Mouse (Mus musculus) hindbrain, embryonic 12.5 days (tissue): ENCODE results near the gene Mrpl55. TPM values are rescaled to one million over a fixed set of nuclear protein-coding genes. Genes with fewer than 3 reads are reported as not detected.

Experiments used
- ATAC-seq: fragments of 200-750 bp; cut with Nextera tagmentation; 2 replicates; pipeline ENCODE4 v1.8.0; 2017; ENCODE audit warnings: moderate TSS enrichment; ENCODE audit not compliant: low FRiP score
- H3K27ac ChIP-seq: fragments of 300-500 bp; sonication (generic); 2 replicates; pipeline ENCODE4 v1.5.1; 2016; ENCODE audit warnings: mild to moderate bottlenecking
- H3K27me3 ChIP-seq: fragments of 300-500 bp; sonication (generic); 2 replicates; pipeline ENCODE4 v1.6.1; 2016; ENCODE audit warnings: mild to moderate bottlenecking
- H3K36me3 ChIP-seq: fragments of 300-500 bp; sonication (generic); 2 replicates; pipeline ENCODE4 v1.6.1; 2016; ENCODE audit warnings: mild to moderate bottlenecking
- H3K4me1 ChIP-seq: fragments of 300-500 bp; sonication (generic); 2 replicates; pipeline ENCODE4 v1.6.1; 2016
- H3K4me2 ChIP-seq: fragments of 300-500 bp; sonication (generic); replicated peaks from 2 replicates; pipeline ENCODE4 v1.6.1; 2016; ENCODE audit warnings: mild to moderate bottlenecking
- H3K4me3 ChIP-seq: fragments of 300-500 bp; sonication (generic); 2 replicates; pipeline ENCODE4 v1.5.1; 2016; ENCODE audit warnings: mild to moderate bottlenecking
- H3K9ac ChIP-seq: fragments of 300-500 bp; sonication (generic); 2 replicates; pipeline ENCODE4 v1.6.1; 2016; ENCODE audit warnings: mild to moderate bottlenecking, moderate library complexity
- H3K9me3 ChIP-seq: fragments of 300-500 bp; sonication (generic); replicated peaks from 2 replicates; pipeline ENCODE4 v1.6.1; 2016; ENCODE audit warnings: mild to moderate bottlenecking
- WGBS: fragments of 180-500 bp; shearing (Covaris S2); methylation state at CpG from one replicate; pipeline ENCODE4 v1.1.7; 2016; 5-methylcytosine and 5-hydroxymethylcytosine counted together
- polyA plus RNA-seq: library from polyadenylated mRNA; unstranded; fragments of >200 nt; fragmentation: Nextera tagmentation; extraction: Ambion mirVana; gene quantifications from 2 replicates; pipeline ENCODE4 v1.2.1, GENCODE M21; 2016

The Mrpl55 gene
- polyA plus RNA-seq, 1 experiment from 2014 or later = 84.6 TPM

DNA sequence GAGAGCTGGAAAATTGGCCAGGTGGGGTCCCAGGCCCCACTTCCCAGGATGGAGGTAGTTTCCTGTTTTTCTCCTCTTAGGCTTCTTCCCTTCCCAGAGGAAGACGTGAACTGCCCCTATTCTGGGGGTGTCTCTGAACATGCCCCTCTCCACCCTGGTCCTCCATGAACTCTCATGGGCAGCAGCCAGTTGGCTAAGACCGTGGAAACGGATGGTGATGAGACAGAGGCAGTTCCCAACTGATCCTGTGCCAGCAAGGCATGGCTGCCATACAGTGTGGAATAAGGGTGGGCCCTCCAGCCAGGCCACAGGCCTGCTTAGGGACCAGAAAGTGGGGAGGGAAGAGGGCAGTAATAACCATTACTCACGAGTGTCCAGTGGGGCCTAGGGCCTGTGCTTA is 31.7 kb upstream of the Mrpl55 start:
- Histone ChIP-seq H3K27me3 (peaks cover 30% of the 10 kb centered on the region), H3K9ac (no peak overlapping the region), H3K36me3 (no peaks in the 10 kb centered on the region), H3K4me2 (no peak overlapping the region), H3K4me3 (no peak overlapping the region), H3K27ac (no peak overlapping the region), H3K9me3 (no peaks in the 10 kb centered on the region), H3K4me1 (no peaks in the 10 kb centered on the region)
- ATAC-seq = no peak
- 64% methylated on average over 4 of the region's 4 CpGs for WGBS

DNA sequence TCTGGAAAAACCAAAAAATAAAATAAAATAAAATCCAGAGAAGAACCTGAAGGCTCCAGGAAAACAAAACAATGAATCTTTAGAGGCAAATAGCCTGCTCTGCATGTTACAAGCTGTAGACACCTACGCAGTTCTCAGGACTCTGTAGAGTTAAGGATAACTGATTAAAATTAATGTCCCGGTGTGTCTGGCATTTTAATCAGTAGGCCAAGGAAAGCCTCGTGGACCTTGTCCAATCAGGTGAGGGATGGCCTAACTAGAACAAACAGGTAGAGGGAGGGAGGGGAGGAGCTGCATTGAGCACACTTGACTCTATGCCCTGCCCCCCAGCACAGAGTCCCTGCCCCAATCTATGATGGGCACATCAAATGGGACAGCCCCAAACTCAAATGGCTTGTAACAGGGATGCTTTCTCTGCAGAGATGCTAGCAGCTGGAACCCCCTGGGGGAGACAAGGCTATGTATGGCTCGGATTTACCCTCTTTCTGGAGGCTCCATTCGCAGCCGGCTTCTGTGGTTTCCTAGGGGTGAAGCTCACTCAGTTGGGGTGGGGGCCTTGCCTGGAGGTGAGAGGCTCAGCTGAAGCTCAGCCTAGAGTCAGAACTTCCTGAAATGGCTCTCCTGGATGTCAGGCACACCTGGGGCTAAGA is 28.0 kb upstream of the Mrpl55 start:
- H3K4me3 ChIP-seq = no peak overlapping the region
- no peak for ATAC-seq
- peaks cover 66% of the 10 kb centered on the region for H3K27me3 ChIP-seq
- no peak overlapping the region for H3K27ac ChIP-seq
- H3K4me2 ChIP-seq = no peak overlapping the region
- no peaks in the 10 kb centered on the region for H3K36me3 ChIP-seq
- no peak overlapping the region for H3K9ac ChIP-seq
- H3K4me1 ChIP-seq = peaks cover 5% of the 10 kb centered on the region
- WGBS = 49% methylated on average over 6 of the region's 6 CpGs
- H3K9me3 ChIP-seq = no peaks in the 10 kb centered on the region

DNA sequence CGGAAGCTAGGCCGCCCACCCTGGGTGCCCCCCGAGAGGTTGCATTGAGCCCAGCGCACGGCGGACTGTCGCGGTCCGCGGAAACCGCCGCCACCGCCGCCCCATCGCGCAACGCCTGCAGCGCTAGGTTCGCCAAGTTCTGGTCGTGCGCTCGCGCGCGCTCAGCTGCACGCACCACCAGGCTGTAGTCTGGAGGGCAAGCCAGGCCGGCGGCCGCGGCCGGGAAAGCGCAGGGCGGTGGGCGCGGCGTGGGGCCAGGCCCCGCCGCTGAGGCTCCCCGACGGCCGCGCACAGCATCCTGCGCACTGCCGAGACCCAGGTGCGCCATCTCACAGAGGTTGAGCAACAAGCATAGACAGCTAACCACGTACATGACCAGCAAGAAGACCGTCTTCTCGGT is 25.8 kb upstream of the Mrpl55 start:
- Histone ChIP-seq H3K27ac (no peak overlapping the region), H3K4me1 (peaks cover 5% of the 10 kb centered on the region), H3K9me3 (no peaks in the 10 kb centered on the region), H3K36me3 (no peaks in the 10 kb centered on the region), H3K9ac (no peak overlapping the region), H3K4me2 (peak overlapping the region; percentile 21), H3K27me3 (peaks cover 63% of the 10 kb centered on the region), H3K4me3 (peak overlapping the region; percentile 10)
- WGBS = 6% methylated on average over 47 of the region's 48 CpGs
- ATAC-seq = no peak

DNA sequence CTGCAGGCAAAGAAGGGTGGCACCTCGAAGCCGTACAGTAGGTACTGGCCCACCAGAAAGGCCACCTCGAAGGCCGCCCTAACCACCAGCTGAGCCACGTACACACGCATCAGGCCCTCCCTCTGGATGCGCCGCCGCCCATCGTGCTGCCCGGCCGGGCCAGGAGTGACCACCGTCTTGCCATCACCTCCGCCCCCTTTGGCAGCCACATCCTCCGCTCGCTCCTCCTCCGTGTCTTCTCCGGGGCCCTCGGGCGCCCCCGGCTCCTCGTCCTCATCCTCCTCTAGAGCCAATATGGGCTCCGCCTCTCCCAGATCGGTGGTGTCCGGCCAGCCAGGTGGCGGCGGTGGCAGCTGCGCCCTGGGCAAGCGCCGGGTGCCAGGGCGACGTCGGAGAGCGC is 25.4 kb upstream of the Mrpl55 start:
- H3K4me1 ChIP-seq = peaks cover 5% of the 10 kb centered on the region
- peak overlapping the region; percentile 21; the same call in 1 of the 2 replicates for H3K4me2 ChIP-seq
- H3K9me3 ChIP-seq = no peaks in the 10 kb centered on the region
- no peaks in the 10 kb centered on the region for H3K36me3 ChIP-seq
- peak overlapping the region; percentile 10 for H3K4me3 ChIP-seq
- H3K27ac ChIP-seq = no peak overlapping the region
- peaks cover 59% of the 10 kb centered on the region for H3K27me3 ChIP-seq
- no peak for ATAC-seq
- H3K9ac ChIP-seq = no peak overlapping the region
- 9% methylated on average over 34 of the region's 34 CpGs for WGBS

DNA sequence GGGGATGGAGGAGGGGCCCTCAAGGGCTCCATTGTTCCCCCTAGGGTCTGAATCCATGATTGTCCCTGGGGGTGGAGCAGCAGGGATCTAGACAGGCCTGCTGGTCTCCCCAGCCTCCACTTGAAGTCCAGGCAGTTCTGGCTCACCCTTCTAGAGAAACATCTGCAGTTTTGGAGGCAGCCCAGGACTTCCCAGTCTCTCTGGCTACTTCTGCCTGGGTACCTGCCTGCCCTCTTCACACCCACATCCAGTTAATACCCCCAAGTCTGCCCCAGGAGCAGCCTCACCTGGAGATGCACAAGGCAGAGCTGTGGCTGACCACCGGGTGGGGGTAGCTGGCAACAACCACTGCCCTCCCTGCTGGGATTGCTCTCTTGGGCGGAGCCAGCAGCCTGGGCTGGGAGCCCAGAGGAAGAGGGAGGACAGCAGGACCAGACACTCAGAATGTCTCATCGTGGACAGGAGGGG is 19.4 kb upstream of the Mrpl55 start, which contains the start of gene Gjc2:
Gene Gjc2 (minus strand): TSS at position 350 of the 468 bp plus-strand sequence.
- no peak within 1 kb of the TSS for H3K4me2 ChIP-seq
- H3K9ac ChIP-seq = no peak within 1 kb of the TSS
- no peaks in the 10 kb centered on the region for H3K9me3 ChIP-seq
- H3K4me1 ChIP-seq = 0 out of 2 replicates have a peak, but pooled peaks cover 4% of the 10 kb centered on the region
- no peak within 1 kb of the TSS for H3K4me3 ChIP-seq
- peaks cover 16% of the 10 kb centered on the region for H3K27me3 ChIP-seq
- ATAC-seq = no peak
- H3K27ac ChIP-seq = no peak within 1 kb of the TSS
- peaks cover 27% of the 10 kb centered on the region for H3K36me3 ChIP-seq
- WGBS = 50% methylated on average over 3 of the region's 3 CpGs

DNA sequence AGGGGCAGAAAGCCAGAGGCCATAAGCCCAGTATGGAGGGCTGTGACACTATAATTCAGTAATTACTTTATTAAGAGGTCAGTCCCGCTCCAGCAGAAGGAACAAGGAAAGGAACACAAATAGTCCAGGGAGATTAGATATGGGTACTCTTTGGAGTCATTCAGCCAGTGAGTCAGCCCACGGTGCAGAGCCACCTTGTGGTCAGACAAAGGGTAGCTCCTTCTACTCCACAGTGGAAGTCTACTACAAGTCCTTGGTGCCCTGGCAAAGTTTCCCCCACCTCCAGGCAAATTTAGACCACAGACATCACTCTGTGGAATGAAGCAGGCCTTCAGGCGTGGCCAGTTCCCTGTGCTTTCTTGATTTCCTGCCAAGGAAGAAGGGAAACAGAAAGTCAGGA is 18.5 kb upstream of the Mrpl55 start:
- Histone ChIP-seq H3K4me2 (no peak overlapping the region), H3K9me3 (no peaks in the 10 kb centered on the region), H3K4me3 (no peak overlapping the region), H3K27me3 (peaks cover 6% of the 10 kb centered on the region), H3K27ac (no peak overlapping the region), H3K4me1 (0 out of 2 replicates have a peak, but pooled peaks cover 5% of the 10 kb centered on the region), H3K9ac (no peak overlapping the region), H3K36me3 (peaks cover 27% of the 10 kb centered on the region)
- WGBS = 45% methylated on average over 3 of the region's 3 CpGs
- ATAC-seq = no peak

DNA sequence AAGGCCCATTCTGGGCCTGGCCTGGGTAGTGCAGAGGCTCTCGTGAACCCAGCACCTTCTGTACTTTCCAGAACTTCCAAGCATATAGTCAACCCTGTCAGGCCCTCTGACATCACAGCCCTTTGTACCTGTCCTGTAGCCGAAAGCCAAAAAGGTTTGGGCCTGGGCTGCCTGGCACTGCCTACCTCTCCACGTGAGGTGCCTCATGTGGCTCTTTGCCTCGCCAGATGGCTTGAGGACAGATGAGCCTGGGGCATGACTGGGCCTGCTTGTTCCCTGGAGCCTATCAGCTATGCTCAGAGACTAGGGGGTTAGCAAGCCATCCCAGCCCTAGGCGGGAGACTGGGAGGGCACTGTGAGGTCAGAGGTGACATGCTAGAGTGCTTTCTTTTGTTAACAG is 16.8 kb upstream of the Mrpl55 start:
- no peaks in the 10 kb centered on the region for H3K9me3 ChIP-seq
- H3K27me3 ChIP-seq = no peaks in the 10 kb centered on the region
- H3K4me3 ChIP-seq = no peak overlapping the region
- H3K9ac ChIP-seq = no peak overlapping the region
- H3K4me1 ChIP-seq = peaks cover 11% of the 10 kb centered on the region; the same call in 1 of the 2 replicates
- no peak overlapping the region for H3K27ac ChIP-seq
- peaks cover 27% of the 10 kb centered on the region for H3K36me3 ChIP-seq
- no peak overlapping the region for H3K4me2 ChIP-seq
- no peak for ATAC-seq
- WGBS = 78% methylated on average over 5 of the region's 5 CpGs

DNA sequence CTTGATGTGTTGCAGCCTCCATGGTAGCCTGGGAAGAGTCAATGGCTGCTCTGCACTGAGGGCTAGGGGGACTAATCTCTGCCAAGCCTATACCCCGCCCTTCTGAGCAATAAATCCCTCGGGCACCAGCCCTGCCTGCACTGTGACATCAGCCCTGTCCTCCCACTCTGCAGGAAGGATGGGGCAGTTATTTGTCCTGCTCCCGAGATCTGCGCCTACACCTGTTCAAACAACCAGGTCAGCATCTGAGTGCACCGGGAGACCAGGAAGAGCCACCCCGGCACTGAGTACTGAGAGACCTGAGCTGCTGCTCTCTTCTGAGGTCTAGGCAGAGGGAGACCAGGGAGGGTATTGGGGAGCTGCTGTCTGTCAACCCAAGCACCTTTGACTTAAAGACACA is 14.6 kb upstream of the Mrpl55 start:
- WGBS = 87% methylated on average over 6 of the region's 6 CpGs
- Histone ChIP-seq H3K4me3 (no peak overlapping the region), H3K9me3 (no peaks in the 10 kb centered on the region), H3K4me1 (peaks cover 15% of the 10 kb centered on the region), H3K36me3 (peaks cover 25% of the 10 kb centered on the region), H3K4me2 (no peak overlapping the region), H3K9ac (no peak overlapping the region), H3K27me3 (no peaks in the 10 kb centered on the region), H3K27ac (no peak overlapping the region)
- no peak for ATAC-seq

DNA sequence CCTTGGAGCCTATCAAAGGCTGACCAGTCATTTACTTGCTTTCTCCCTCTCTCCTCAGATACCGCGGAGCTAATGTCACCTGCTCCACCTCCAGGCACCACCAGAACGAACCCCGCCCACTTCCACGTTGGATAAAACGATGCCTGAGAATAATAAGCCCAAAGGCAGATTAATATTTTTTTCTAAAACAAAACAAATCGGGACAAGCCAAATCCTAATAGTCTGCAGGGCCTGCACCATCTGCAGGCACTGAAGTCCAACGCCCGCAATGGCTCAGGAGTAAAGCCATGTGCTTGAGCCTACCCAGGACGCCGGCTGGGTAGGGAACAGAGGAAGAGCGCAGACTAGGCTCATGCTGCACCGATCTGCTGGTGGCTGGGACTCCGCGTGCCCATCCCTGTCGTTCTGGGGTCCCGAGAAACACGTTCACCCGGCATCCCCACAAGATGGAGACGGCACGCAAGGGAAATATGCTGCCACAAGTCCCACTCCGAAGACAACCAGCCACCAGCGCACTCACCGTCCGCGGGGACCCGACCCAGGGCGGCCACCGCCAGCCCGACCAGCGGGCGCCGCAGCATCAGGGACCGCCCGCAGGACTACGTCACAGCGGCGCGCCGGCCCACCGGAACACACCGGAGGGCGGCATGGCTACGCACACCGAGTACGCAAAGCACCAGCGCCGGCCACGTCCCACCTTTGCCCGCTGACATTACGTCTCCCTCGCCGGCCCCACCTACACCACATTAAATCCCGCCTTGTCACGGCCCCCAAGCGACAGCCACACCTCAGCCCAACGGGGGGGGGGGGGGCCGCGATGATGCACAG is 10.8 kb upstream of the Mrpl55 start:
- peak; percentile 97 for ATAC-seq
- peak overlapping the region; percentile 75 for H3K9ac ChIP-seq
- H3K4me1 ChIP-seq = peaks cover 13% of the 10 kb centered on the region
- H3K4me3 ChIP-seq = peak overlapping the region; percentile 63
- no peaks in the 10 kb centered on the region for H3K9me3 ChIP-seq
- peak overlapping the region; percentile 56 for H3K4me2 ChIP-seq
- peaks cover 8% of the 10 kb centered on the region; the same call in 1 of the 2 replicates for H3K27me3 ChIP-seq
- WGBS = under 1% methylated on average over 58 of the region's 59 CpGs
- H3K27ac ChIP-seq = peak overlapping the region; percentile 92
- H3K36me3 ChIP-seq = no peaks in the 10 kb centered on the region

DNA sequence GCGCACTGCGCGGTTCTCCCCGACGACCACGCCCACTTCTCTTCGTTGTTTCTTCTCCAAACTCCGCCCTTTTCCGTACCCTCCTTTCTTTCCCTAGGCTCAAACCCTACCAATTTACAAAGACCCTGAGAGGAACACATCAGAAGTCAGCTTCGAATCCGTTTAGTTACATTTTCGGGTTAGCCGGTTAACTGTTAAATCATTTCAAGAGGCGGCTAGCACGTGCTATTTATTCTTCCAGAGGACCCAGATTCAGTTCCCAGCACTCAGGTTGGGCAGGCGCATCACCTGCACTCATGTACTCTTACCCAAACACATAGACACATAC is 10.3 kb upstream of the Mrpl55 start, which contains the start of gene Guk1:
Gene Guk1 (minus strand): TSS at position 154 of the 328 bp plus-strand sequence.
- Histone ChIP-seq H3K27ac (peak within 1 kb of the TSS; percentile 92), H3K27me3 (peaks cover 8% of the 10 kb centered on the region; the same call in 1 of the 2 replicates), H3K36me3 (no peaks in the 10 kb centered on the region), H3K4me3 (peak within 1 kb of the TSS; percentile 63), H3K9ac (peak within 1 kb of the TSS; percentile 75), H3K9me3 (no peaks in the 10 kb centered on the region), H3K4me2 (peak within 1 kb of the TSS; percentile 56), H3K4me1 (peaks cover 13% of the 10 kb centered on the region)
- ATAC-seq = peak; percentile 14; the same call in 1 of the 2 replicates
- WGBS = 5% methylated on average over 16 of the region's 16 CpGs

DNA sequence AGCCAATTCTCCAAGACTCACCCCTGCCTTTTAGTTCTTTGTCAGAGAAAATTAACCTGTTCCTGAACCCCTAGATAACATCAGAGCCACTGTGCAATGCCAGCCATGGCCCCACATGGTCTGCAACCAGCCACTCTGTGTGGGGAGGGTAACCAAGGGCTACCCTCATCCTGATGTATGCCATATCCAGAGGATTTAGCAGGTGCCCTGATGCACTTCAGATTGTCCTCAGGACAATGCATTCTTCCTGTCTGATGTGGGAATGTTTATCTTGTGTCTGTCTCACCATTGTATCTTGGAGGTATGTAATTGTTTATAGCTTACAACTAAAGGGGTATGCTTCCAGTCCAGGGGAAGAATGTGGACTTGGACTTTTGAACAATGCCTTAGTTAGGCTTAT is 6.1 kb upstream of the Mrpl55 start:
- Histone ChIP-seq H3K27me3 (peaks cover 8% of the 10 kb centered on the region; the same call in 1 of the 2 replicates), H3K9ac (no peak overlapping the region), H3K4me1 (peaks cover 3% of the 10 kb centered on the region), H3K36me3 (0 out of 2 replicates have a peak, but pooled peaks cover 7% of the 10 kb centered on the region), H3K4me2 (no peak overlapping the region), H3K9me3 (no peaks in the 10 kb centered on the region), H3K27ac (no peak overlapping the region), H3K4me3 (no peak overlapping the region)
- ATAC-seq = no peak

DNA sequence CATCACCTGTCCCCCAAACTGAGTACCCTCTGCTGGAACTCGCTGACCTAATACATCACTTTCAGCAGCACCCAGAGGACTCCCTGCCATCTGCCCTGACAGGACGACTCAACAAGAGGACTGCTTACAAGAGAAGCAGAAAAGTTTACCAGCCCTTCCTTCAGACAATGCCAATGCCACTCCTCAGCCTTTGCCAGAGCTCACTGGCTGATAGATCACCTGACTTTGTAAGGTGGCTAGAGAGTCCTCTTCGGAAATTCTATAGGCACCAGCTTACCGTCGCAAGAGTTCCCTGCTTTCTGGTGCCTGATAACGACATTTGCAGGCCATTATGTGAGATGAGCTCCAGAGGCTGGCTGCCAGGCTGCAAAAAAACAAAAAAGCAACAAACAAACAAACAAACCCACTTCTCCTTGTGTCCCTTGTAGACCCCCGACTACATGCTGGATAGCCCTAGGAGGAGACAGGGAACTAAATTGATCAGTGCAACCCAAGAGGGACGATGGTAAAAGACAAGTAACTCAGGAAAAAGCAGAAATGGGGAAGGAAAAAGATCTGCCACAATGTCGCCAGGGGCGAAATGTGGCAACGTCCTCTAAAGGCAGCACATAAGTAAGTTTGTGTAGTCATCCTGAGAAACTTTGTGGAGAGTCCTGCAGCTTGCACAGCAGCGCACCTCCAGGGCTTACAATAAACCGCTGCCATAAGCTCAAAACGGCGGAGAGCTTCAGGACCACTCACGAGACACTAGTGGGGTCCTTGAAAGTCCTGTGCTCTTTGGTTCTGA is 877 bp upstream of the Mrpl55 start:
- Histone ChIP-seq H3K4me1 (peaks cover 14% of the 10 kb centered on the region), H3K4me2 (peak overlapping the region; percentile 86), H3K9me3 (no peaks in the 10 kb centered on the region), H3K27me3 (no peaks in the 10 kb centered on the region), H3K27ac (0 out of 2 replicates have a peak overlapping the region, but pooled peaks have one; percentile 52), H3K9ac (peak overlapping the region; percentile 83), H3K36me3 (peaks cover 28% of the 10 kb centered on the region), H3K4me3 (peak overlapping the region; percentile 69)
- ATAC-seq = no peak; the same call in 1 of the 2 replicates
- 33% methylated on average over 16 of the region's 16 CpGs for WGBS
